Mouse (Mus musculus) mouse trophoblast stem cell (cell line): ENCODE measurements around the gene Ccdc34.

Source experiments
- in situ Hi-C, 2 experiments: fragments of 300-500 bp; cut with MseI, MboI; formaldehyde crosslinking; loops; 2 replicates in 1 of 2; 3 replicates in 1 of 2; pipeline ENCODE4 v1.15.1; 2025

The Ccdc34 gene

DNA sequence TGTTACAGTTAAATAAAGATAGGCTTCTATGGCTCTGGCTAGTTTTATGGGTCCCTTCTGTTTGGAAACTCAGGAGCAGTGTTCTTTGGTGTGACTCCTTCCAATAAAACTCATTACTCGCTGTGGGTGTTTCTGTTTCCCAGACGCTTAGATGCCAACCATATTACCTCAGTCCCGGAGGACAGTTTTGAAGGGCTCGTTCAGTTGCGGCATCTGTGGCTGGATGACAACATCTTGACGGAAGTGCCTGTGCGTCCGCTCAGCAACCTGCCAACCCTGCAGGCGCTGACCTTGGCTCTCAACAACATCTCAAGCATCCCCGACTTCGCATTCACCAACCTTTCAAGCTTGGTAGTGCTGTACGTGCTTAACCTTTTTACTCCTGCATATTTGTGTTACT is 21.2 kb upstream of the Ccdc34 start:
- in situ Hi-C loops = no loop called here

DNA sequence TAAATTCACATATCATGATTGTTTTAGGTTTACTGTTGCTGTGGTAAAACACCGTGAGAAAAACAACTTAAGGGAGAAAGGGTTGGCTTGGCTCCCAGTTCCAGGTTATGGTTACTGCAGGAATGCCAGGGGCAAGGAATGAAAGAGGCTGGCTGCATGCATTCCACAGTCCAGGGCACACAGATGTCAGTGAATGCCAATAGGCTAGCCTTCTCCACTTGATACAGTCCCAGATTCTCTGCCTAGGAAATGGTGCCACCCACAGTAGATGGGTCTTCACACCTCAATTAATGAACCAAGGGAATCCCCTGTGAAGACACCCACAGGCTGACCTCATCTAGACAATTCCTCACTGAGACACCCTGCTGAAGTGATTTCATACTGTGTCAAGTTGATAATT is 12.9 kb upstream of the Ccdc34 start:
- in situ Hi-C loops = loop anchor here in 1 of 2 experiments (25.0 kb wide), 1 partner anchor 92 kb away; the partner anchor contains the start of gene Lgr4

DNA sequence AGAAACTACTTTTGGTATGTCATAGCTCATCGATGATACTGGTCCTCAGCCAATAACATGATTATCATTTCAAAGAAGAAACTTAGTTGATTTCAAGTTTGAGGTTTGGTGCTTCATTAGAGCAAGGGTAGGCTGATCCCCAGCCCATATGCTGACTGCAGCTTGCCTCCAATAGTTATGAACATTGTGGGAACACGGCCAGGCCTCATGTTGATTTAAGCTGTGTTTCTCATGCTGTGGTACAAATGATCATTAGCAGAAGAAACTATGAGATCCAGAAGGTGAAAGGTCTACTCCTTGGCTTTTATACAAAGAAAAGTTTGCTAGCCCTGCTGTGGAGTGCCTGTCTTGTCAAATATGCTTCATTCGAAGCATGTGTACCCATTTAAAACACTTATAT is 12.5 kb upstream of the Ccdc34 start:
- in situ Hi-C loops = loop anchor here in 1 of 2 experiments (25.0 kb wide), 1 partner anchor 93 kb away; the partner anchor contains the start of gene Lgr4

DNA sequence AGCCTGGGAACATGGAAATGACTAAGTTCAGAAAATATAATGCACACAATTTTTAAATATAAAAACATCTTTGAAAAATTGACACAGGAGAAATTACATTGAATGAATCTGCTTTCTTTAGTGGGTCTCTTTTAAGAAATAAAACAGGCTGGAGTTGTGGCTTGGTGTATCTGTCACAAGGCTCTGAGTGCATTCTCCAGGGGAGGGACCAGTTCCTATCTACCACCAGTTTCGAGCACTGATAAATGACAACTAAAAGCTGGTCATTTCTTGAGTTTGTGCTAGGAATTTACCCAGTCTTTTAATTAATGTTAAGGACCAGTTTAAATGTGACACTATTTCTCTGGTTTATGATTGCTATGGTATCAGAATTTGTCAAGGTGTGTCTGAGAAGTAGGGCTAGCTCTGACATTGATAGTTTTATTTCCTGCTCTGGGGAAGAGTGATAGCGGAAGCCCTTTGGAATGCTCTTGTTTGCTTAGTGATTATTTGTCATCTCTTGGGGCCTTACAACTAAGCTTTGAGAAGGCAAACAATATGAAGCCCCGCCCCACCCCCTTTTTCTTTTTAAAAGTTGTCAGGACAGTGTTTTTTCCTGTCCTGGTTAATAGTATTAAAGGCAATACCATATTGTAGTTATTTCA is 11.9 kb upstream of the Ccdc34 start:
- in situ Hi-C loops = loop anchor here in 1 of 2 experiments (25.0 kb wide), 1 partner anchor 93 kb away; the partner anchor contains the start of gene Lgr4

DNA sequence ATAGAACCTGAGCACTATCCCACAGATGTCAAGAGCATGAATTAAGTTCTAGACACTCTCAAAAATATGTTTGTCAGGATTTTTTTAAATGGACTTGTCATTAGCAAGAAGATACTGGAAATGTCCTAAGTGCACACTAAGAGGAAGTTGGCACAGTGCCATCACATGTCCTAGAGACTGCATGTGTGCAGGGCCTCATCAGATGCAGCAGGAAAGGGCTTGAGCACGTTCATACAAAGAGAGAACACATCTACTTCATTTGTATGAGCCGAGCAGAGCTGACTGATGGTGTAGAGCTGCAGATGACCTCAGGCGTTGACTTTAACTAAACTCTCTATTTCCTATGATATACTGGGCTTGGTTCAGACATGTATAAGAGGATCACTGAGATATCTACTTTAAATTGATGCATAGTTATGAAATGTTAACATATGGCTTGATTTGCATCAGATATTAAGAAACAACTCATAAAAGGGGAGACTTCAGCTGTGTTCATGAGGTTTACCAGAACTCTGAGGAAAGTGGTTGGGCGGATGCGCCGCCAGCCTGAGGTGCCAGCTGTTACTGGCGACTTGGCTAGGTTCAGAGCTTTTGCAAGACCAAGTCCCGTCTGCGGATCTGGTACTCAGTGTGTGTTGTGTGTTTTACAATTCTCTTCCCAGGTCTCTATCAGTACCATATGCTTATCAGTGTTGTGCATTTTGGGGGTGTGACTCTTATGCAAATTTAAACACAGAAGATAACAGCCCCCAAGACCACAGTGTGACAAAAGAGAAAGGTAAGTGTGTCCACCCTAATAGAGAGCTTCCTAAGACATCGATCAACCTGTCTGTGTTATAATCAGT is 10.0 kb upstream of the Ccdc34 start:
- in situ Hi-C loops = loop anchor here in 1 of 2 experiments (25.0 kb wide), 1 partner anchor 95 kb away; the partner anchor contains the start of gene Lgr4

DNA sequence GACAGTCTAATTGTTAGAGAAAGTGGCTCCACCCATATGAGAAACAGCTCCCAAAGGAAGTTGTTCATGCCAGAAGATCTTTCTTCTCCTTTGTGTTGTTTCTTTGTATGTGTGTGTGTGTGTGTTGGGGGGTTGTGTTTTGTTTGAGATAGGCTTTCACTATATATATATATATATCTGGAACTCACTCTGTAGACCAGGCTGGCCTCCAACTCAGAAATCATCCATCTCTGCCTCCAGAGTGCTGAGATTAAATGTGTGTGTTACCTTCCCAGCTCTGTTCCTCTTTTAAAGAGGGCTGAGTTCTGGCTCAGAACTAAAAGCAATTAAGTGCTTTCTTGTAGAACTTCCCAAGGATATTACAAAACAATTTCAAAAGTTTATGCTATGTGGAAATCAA is 8.2 kb upstream of the Ccdc34 start:
- in situ Hi-C loops = loop anchor here in 1 of 2 experiments (25.0 kb wide), 1 partner anchor 97 kb away; the partner anchor contains the start of gene Lgr4

DNA sequence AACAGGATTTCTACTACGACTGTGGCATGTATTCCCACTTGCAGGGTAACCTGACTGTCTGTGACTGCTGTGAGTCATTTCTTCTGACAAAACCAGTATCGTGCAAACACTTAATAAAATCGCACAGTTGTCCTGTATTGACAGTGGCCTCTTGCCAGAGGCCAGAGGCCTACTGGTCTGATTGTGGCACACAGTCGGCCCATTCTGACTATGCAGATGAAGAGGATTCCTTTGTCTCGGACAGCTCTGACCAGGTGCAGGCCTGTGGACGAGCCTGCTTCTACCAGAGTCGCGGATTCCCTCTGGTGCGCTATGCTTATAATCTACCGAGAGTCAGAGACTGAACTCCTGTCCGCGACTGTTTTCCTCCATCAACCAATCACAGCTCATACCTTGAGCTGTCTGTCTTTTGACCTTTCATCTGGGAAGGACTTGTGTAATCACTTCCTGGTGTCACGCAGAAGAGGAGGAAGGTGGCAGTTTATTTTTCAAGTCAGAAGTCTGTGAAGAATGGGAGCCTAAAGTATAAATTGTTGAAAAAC is 5.4 kb upstream of the Ccdc34 start:
- in situ Hi-C loops = loop anchor here (10.0 to 25.0 kb wide), 2 partner anchors 100 to 107 kb away; partner anchors contain the start of gene Lgr4 (in 1 of the 2)

DNA sequence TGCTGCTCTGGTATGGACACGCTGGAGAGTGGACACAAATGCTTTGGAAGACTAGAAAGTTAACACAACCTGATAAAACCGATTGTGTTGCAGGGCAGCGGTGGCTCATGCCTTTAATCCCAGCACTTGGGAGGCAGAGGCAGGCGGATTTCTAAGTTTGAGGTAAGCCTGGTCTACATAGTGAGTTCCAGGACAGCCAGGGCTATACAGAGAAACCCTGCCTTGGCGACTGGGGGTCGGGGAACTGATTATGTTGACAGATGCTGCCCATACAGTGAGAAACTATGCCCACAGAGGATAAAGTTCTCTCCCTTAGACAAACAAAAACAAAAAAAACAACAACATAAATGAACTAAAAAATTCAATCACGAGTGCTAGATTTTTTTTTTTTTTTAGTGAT is 530 bp upstream of the Ccdc34 start:
- in situ Hi-C loops = loop anchor here (10.0 to 25.0 kb wide), 2 partner anchors 105 to 112 kb away; partner anchors contain the start of gene Lgr4 (in 1 of the 2)

DNA sequence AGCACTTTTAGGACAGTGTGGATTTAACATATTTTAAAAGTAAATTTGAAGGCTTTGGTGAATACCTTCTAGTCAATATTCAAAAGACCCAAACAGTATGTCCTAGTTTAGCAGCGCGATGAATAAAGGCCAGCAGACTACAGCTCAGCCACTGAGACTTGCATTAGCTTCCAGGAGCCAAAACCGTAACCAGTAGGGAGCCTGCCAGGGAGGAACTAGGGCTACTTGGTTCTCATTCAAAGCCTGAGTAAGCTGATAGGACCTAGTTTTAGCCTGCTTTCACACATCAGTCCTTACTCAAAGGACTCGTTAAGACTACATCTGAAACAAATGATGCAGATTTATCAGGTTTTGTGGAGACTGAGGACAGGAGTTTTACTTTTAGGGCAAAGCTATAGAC is 2.0 kb downstream of the Ccdc34 start:
- in situ Hi-C loops = loop anchor here (10.0 to 25.0 kb wide), 2 partner anchors 107 to 115 kb away; partner anchors contain the start of gene Lgr4 (in 1 of the 2)

DNA sequence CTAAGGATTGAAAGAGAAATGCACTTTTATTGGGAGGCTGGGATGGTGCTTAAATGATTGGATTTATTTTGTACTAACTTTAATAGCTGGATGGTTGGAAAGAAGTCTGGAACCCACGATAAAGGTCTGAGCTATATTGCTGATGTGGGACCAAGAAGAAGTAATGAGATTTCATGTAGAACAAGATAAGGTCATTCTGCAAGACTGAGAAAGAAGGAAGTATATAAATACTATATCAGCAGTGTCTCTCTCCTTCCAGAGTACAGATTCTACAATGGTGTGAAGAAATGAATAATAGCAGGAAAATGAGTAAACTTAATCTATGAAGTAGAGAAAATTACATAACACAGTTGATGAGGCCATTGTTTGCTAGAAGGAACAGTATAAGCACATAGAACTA is 2.8 kb downstream of the Ccdc34 start:
- in situ Hi-C loops = loop anchor here in 1 of 2 experiments (25.0 kb wide), 1 partner anchor 108 kb away; the partner anchor contains the start of gene Lgr4

DNA sequence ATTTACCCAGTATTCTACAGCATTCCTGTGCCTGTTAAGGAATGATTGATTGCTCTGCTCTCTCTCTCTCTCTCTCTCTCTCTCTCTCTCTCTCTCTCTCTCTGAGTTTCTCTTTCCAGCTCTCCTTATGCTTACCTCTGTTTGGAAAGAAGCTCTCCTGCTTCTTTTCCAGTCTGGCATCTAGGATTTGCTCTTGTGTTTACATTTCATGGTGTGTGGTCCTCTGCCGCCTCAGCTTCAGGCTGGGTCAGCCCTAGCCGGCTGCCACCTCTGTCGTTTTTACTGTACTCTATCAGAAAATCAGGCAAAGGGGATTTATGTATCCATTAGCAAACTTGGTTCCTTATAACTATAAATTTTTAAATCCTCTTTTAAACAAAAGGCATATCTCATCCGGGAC is 18.6 kb downstream of the Ccdc34 start:
- in situ Hi-C loops = no loop called here

DNA sequence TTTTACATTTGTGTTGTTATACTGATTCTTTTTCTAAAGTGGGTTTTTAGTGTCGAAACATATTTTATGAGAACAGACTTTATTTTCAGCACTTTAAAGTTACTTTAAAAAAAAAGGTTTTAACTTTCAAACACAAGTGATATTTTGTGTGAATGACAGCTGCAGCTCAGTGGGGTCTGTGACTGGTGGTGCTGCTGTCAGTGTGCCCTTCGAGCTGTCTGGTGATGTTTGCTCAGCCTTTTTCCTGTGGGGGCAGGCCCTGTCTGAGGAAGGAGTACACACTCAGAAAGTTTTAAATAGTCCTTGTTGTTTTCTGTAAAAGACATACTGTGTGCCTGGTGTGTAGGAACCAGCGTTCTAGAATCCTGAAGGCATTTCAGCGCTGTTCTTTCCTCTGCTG is 19.0 kb downstream of the Ccdc34 start:
- in situ Hi-C loops = no loop called here

DNA sequence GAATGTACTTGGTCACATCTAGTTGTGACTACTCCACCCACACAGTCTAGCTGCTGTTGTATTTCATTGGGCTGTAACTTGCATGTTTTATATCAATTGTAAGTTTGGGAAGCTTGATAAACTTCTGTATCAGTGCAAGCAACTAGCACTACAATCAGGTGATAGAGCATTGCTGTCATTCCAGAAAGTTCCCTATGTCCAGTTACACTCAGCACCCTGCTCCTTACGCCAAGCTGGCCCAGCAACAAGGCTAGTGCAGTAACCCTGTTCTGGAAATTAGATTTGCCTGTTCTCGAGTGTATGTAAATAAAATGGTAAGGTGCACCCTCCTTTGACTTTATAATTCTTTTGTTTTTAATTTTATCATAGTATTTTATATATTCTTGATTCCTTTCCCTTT is 19.6 kb downstream of the Ccdc34 start:
- in situ Hi-C loops = no loop called here

DNA sequence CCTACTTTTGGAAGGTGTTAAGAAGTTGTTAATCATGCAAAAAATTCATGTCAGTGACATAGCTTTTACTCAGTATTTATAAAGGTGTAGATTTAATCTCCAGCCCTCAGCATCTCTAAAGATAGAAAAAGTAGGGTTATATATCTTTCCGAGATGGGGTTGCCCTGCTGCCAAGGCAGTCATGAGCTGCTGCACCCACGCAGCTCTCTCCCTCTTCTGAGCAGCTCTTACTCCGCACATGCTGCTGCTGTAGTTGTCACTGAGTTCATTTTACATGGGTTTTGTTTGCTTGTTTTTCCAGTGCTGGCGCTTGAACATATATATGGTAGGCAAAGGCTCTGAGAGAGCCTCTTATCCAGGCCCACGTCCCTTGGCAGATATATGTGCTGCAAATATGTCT is 20.7 kb downstream of the Ccdc34 start:
- in situ Hi-C loops = no loop called here

DNA sequence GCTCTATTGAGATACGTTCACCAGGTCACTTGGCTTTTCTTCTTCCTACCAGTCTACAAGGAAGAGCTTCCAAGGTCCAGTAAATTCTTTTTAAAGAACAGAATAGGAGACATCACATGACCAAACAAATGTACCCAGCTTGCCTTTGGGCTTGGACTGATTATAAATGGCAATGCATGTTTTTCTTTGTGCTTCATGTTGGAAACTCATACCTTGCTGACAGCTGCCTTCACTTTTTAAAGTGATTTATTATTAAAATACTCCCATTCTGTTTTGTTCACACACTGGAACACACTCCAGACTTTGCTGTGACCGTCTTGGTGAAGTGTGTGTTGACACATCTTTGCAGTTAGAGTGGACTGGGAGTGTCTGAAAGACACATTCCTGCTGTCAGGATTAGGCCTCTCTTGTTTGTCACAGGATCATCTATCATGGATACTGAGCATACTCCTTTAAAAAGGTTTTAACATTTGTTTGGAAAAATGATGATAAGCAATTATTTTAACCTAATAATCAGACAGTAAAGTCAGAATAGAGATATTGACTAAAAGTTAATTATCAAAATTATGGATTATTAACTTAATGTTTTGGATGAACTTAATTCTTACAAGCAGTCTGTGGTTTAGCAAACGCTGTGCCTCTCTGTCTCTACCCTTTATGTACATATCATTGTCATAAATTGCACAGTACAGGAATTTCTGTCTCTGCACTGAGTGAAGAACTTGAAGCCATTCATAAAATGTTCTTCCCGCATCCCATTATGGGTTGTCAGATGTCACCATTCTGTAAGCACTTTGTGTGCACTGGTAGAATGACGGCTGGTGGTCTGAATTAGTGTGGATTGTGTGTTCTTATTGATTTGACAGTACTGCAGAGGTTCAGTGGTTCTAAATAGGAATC is 25.5 kb downstream of the Ccdc34 start:
- in situ Hi-C loops = no loop called here

DNA sequence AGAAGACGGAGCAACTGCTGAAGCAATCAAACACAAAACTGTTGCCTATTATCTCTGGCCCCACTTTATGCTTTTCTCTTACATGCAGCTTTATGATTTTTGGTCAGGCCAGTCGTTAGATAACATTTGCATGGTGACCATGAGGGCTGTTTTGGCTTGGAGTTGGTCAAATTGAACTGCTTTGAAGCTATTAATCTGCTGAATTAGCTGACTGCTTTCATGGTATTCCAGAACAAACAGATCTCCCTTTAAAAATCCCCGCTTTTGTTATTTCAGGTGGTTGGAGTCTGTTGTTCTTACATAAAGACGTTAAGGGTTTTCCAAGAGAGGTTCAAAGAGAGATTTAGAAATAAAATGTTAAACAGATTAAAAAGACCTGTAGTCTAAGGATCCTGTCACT is 40.8 kb downstream of the Ccdc34 start:
- in situ Hi-C loops = no loop called here

DNA sequence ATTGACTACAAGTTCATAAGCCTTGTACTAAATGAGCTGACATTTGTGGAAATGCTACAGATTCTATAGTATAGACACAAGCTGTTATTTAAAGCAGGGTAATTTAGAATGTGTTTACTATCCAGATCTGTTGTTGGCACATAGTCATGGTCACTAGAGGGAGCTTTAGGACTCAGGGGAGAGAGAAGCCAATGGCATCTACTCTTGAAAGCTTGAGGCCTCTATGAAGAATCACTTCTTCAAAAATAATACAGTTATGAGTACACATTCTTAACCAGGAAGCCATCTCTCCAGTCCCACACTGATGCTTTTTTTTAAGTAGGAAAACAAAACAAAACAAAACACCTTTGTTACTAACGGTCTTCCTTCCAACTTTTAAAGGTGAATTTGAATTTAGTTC is 45.5 kb downstream of the Ccdc34 start:
- in situ Hi-C loops = loop anchor here (5.0 to 10.0 kb wide), 2 partner anchors 142 to 144 kb away; no protein-coding TSS in a partner anchor

DNA sequence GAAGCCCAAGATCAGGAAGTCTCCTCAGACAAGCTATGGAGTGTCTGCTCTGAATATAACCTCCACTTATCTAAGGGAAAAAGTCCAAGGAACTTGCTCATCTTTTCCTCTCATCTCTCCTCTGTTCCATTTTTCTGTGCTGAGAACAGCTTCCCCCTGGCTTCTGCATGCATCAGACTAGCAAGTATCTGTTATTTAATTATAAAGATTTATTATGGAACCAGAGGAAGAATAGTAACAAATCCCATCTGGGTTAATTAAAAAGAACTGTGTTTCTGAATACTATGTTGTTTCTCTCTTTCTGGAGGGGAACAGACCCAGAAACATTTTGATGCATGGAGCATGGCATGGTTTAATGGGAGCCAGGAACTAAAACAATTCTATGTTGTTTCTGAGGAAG is 51.3 kb downstream of the Ccdc34 start:
- in situ Hi-C loops = loop anchor here in 1 of 2 experiments (10.0 kb wide), 1 partner anchor 136 kb away; no protein-coding TSS in a partner anchor

DNA sequence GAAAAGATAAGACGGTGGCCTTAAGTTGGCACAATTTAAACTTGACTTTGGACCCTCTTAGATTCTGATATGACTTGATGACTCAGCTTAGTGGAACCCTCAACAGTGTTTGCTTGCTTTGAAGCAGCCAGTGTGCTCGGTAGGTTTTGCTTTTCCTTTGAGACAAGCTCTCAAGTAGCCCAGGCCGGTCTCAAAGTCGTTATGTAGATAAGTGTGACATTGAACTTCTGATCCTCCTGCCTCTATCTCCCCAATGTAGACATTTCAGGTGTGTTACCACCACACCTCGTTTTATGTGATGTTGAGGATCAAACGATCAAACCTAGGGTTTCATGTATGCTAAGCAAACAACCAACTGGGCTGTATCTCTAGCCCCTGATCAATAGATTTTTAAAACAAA is 55.4 kb downstream of the Ccdc34 start:
- in situ Hi-C loops = no loop called here

DNA sequence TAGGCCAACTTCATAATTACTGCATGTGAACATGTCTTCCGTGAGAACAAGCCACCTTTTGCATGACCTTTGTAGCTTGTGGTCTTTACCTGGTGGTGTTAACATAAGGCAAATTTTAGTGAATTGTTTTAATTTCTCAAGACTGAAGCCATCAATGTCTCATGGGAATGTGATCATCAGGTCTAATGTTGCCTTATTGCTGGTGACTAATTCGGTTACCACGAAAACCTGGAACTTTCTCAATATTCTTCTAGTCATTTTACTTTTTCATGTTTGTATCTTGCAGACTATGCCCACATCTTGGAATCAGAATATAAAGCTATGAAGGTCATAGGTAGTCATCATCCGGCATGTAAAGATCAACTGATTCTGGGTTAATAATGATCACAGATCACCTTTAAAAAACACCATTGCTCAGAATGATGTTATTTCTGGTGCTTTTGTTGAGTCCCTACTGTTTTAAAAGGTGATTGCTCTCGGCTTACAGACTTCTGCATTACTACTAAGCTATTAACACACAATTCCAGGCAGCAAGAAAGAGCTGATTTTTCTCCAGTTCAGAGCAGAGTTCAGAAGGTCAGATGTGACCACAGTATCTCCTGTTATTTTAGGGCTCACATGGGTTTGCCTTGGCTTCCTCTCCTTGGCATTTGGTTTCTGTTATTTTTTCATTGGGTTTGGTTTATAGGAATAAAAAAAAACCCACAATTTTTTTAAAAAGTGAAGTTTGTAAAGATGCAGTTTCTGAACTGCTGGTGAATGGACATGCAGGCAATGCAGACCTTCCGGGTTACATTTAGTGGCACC is 57.2 kb downstream of the Ccdc34 start:
- in situ Hi-C loops = no loop called here
